Mouse (Mus musculus) liver, adult 2 months (tissue): ENCODE measurements around the gene Lrp1.

ENCODE experiments used
- CTCF ChIP-seq: fragments of 200-500 bp; IDR thresholded peaks from 2 replicates; pipeline ENCODE4 v1.5.1; 2011; ENCODE audit warnings: low read depth, low read length, control low read depth
- POLR2A ChIP-seq: fragments of 200-500 bp; IDR thresholded peaks from 2 replicates; pipeline ENCODE4 v1.6.1; 2011; ENCODE audit warnings: low read length, control low read depth; ENCODE audit not compliant: insufficient read depth; ENCODE audit errors: extremely low read depth

DNA sequence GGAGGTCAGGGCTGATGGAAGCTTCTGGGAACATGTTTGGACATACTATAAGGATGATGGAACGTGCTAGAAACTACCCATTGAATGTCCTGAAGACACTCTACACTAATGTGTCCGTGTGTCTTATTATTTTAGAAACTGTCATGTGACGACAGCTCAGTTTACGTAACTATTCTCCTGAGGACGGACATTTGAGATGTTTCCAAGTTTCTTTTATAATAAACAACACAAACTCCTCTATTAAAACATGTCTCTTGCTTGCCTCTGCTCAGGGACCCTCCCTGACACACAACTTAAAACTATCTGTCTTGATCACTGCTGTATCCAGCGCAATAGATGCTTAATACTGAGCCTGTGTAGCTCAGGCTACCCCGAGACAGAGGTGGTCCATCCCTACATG lies 45.2 kb downstream of the Lrp1 start:
- no peak for TF ChIP-seq CTCF
- TF ChIP-seq POLR2A: no peak
